Mouse (Mus musculus) testis, adult 2 months (tissue): ENCODE results near the gene Bcl2.

Experiments
- CTCF ChIP-seq: fragments of 200-500 bp; IDR thresholded peaks from 2 replicates; pipeline ENCODE4 v1.5.1; 2012; ENCODE audit warnings: low read depth, mild to moderate bottlenecking, inconsistent platforms, low read length, moderate library complexity; ENCODE audit not compliant: control insufficient read depth, insufficient read depth, insufficient replicate concordance
- POLR2A ChIP-seq: fragments of 200-500 bp; IDR thresholded peaks from 2 replicates; pipeline ENCODE4 v1.6.1; 2012; ENCODE audit warnings: low read depth, mild to moderate bottlenecking, inconsistent platforms, low read length, moderate library complexity; ENCODE audit not compliant: control insufficient read depth

DNA sequence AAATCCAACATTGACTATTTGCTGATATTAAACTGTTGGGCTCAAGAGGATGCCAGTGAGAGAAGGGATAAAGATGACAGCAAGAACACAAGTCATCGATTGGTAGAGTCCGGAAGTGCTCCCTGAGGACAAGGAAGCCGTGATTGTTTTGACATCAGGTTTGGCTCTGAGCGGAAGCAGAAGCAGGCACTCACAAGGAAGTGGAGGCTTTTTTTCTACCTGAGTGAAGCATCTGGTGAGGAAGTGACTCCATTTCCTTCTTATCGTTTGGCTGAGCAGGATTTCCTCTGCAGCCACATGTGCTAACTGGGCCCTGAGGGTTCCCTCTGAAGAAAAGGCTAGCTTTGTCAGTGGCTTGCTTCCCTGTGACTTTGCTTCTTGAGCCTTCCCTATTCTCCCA, 165.0 kb downstream of the Bcl2 start:
- TF ChIP-seq POLR2A (no peak), CTCF (no peak)
